Mouse (Mus musculus) heart, postnatal 0 days (tissue): Measurements from ENCODE around the gene Gmds. TPM values are rescaled to one million over a fixed set of nuclear protein-coding genes. Genes with fewer than 3 reads are reported as not detected.

ENCODE experiments used
- ATAC-seq: fragments of 200-750 bp; cut with Nextera tagmentation; 2 replicates; pipeline ENCODE4 v1.8.0; 2017; ENCODE audit warnings: low read depth, moderate number of reproducible peaks, moderate library complexity; ENCODE audit not compliant: insufficient read depth
- DNase-seq: peaks from one replicate; pipeline ENCODE4 v3.0.0-alpha.2; 2016; ENCODE audit warnings: low spot score
- H3K27ac ChIP-seq: fragments of 300-500 bp; sonication (generic); 2 replicates; pipeline ENCODE4 v1.5.1; 2014; ENCODE audit warnings: low read depth, mild to moderate bottlenecking
- H3K27me3 ChIP-seq: fragments of 300-500 bp; sonication (generic); 2 replicates; pipeline ENCODE4 v1.6.1; 2014; ENCODE audit warnings: low read length, mixed read lengths; ENCODE audit not compliant: control insufficient read depth, insufficient read depth
- H3K36me3 ChIP-seq: fragments of 300-500 bp; sonication (generic); replicated peaks from 2 replicates; pipeline ENCODE4 v1.6.1; 2014; ENCODE audit warnings: low read length, mixed read lengths; ENCODE audit not compliant: control insufficient read depth, insufficient read depth
- H3K4me1 ChIP-seq: fragments of 300-500 bp; sonication (generic); 2 replicates; pipeline ENCODE4 v1.6.1; 2014; ENCODE audit warnings: antibody characterized with exemption; ENCODE audit not compliant: control insufficient read depth, insufficient read depth
- H3K4me2 ChIP-seq: fragments of 300-500 bp; sonication (generic); 2 replicates; pipeline ENCODE4 v1.6.1; 2014; ENCODE audit warnings: low read depth, mild to moderate bottlenecking, low read length, moderate library complexity
- H3K4me3 ChIP-seq: fragments of 300-500 bp; sonication (generic); 2 replicates; pipeline ENCODE4 v1.5.1; 2014; ENCODE audit warnings: low read depth, low read length
- H3K9ac ChIP-seq: fragments of 300-500 bp; sonication (generic); replicated peaks from 2 replicates; pipeline ENCODE4 v1.6.1; 2014; ENCODE audit warnings: low read depth, low read length, mixed read lengths
- H3K9me3 ChIP-seq: fragments of 300-500 bp; sonication (generic); replicated peaks from 2 replicates; pipeline ENCODE4 v1.6.1; 2016; ENCODE audit warnings: low read length; ENCODE audit not compliant: control insufficient read depth
- CTCF ChIP-seq: IDR thresholded peaks from 2 replicates; pipeline ENCODE4 v1.5.1; 2016; ENCODE audit warnings: antibody characterized with exemption, control low read depth, low read depth
- EP300 ChIP-seq: IDR thresholded peaks from 2 replicates; pipeline ENCODE4 v1.6.1; 2016; ENCODE audit warnings: antibody characterized with exemption, low read depth
- WGBS: fragments of 180-500 bp; shearing (Covaris S2); extraction: QIAGEN DNeasy Blood & Tissue Kit; methylation state at CpG from one replicate; pipeline ENCODE4 v1.1.7; 2014; 5-methylcytosine and 5-hydroxymethylcytosine counted together
- polyA plus RNA-seq: library from polyadenylated mRNA; unstranded; fragments of >200 nt; fragmentation: Nextera tagmentation; extraction: Ambion mirVana; gene quantifications from 2 replicates; pipeline ENCODE4 v1.2.1, GENCODE M21; 2015
- total RNA-seq: library from RNA; depleted of rRNA; stranded (reverse); fragments of >200 nt; gene quantifications from 2 replicates; pipeline ENCODE4 v1.2.3, GENCODE M21; 2014; ENCODE audit warnings: low replicate concordance

Gene Gmds
- total and polyA plus RNA-seq, 2 experiments from 2014 or later = 1.3 to 13.0 TPM

GRCm38 (mm10) chr13:32145179-32145578 is 193.4 kb downstream of the Gmds start:
- Histone ChIP-seq H3K4me3 (no peak overlapping the region), H3K4me1 (no peaks in the 10 kb centered on the region), H3K27me3 (no peaks in the 10 kb centered on the region), H3K36me3 (no peaks in the 10 kb centered on the region), H3K27ac (no peak overlapping the region), H3K9me3 (no peaks in the 10 kb centered on the region), H3K9ac (no peak overlapping the region), H3K4me2 (no peak overlapping the region)
- 62% methylated on average over 2 of the region's 2 CpGs for WGBS
- ATAC-seq (no peak), DNase-seq (no peak)
- TF ChIP-seq EP300 (no peak), CTCF (no peak)

GRCm38 (mm10) chr13:32143651-32144050 is 194.9 kb downstream of the Gmds start:
- Histone ChIP-seq H3K36me3 (no peaks in the 10 kb centered on the region), H3K9ac (no peak overlapping the region), H3K4me2 (no peak overlapping the region), H3K4me3 (no peak overlapping the region), H3K27ac (no peak overlapping the region), H3K9me3 (no peaks in the 10 kb centered on the region), H3K27me3 (no peaks in the 10 kb centered on the region), H3K4me1 (no peaks in the 10 kb centered on the region)
- WGBS = 83% methylated on average over 3 of the region's 3 CpGs
- no peak for ATAC-seq
- TF ChIP-seq CTCF = no peak
- TF ChIP-seq EP300 = no peak
- DNase-seq = no peak

- Histone ChIP-seq H3K36me3 (no peaks in the 10 kb centered on the region), H3K4me2 (no peak overlapping the region), H3K4me1 (no peaks in the 10 kb centered on the region), H3K27me3 (no peaks in the 10 kb centered on the region), H3K9ac (no peak overlapping the region), H3K9me3 (no peaks in the 10 kb centered on the region), H3K4me3 (no peak overlapping the region), H3K27ac (no peak overlapping the region)
- no peak for DNase-seq
- no peak for ATAC-seq
- TF ChIP-seq EP300 (no peak), CTCF (no peak)
- WGBS = 73% methylated on average over 4 of the region's 4 CpGs
Measured at GRCm38 (mm10) chr13:32134663-32135273, 203.8 kb downstream of the Gmds start.

- Histone ChIP-seq H3K9me3 (no peaks in the 10 kb centered on the region), H3K36me3 (no peaks in the 10 kb centered on the region), H3K4me2 (no peak overlapping the region), H3K4me3 (no peak overlapping the region), H3K9ac (no peak overlapping the region), H3K27me3 (no peaks in the 10 kb centered on the region), H3K27ac (no peak overlapping the region), H3K4me1 (no peaks in the 10 kb centered on the region)
- ATAC-seq = no peak
- WGBS = 70% methylated on average over 1 of the region's 1 CpGs
- TF ChIP-seq CTCF (no peak), EP300 (no peak)
- no peak for DNase-seq
Measured at GRCm38 (mm10) chr13:32129970-32130369, 208.6 kb downstream of the Gmds start.

GRCm38 (mm10) chr13:32118386-32118785 is 220.2 kb downstream of the Gmds start:
- WGBS = 44% methylated on average over 1 of the region's 1 CpGs
- Histone ChIP-seq H3K4me3 (no peak overlapping the region), H3K9ac (no peak overlapping the region), H3K27ac (no peak overlapping the region), H3K36me3 (no peaks in the 10 kb centered on the region), H3K4me2 (no peak overlapping the region), H3K27me3 (no peaks in the 10 kb centered on the region), H3K4me1 (no peaks in the 10 kb centered on the region), H3K9me3 (no peaks in the 10 kb centered on the region)
- ATAC-seq (no peak), DNase-seq (no peak)
- no peak for TF ChIP-seq CTCF
- no peak for TF ChIP-seq EP300

GRCm38 (mm10) chr13:32115468-32115867 is 223.1 kb downstream of the Gmds start:
- WGBS = 61% methylated on average over 1 of the region's 1 CpGs
- TF ChIP-seq EP300 (no peak), CTCF (no peak)
- no peak overlapping the region for H3K4me2 ChIP-seq
- no peak overlapping the region for H3K27ac ChIP-seq
- no peaks in the 10 kb centered on the region for H3K9me3 ChIP-seq
- no peak overlapping the region for H3K4me3 ChIP-seq
- no peaks in the 10 kb centered on the region for H3K4me1 ChIP-seq
- no peaks in the 10 kb centered on the region for H3K36me3 ChIP-seq
- DNase-seq = no peak
- H3K9ac ChIP-seq = no peak overlapping the region
- ATAC-seq = no peak
- no peaks in the 10 kb centered on the region for H3K27me3 ChIP-seq
